Mouse (Mus musculus) T-helper 17 cell (primary cell): ENCODE results near the gene Gm6460.

Experiments
- in situ Hi-C, 2 experiments: fragments of 300-600 bp; cut with MboI, MseI; formaldehyde crosslinking; loops; 1 replicate in 1 of 2; 2 replicates in 1 of 2; pipeline ENCODE4 v1.15.1; 2025; ENCODE audit warnings: high pct_unique_total_duplicates in 2 of 2

Gm6460 gene

DNA sequence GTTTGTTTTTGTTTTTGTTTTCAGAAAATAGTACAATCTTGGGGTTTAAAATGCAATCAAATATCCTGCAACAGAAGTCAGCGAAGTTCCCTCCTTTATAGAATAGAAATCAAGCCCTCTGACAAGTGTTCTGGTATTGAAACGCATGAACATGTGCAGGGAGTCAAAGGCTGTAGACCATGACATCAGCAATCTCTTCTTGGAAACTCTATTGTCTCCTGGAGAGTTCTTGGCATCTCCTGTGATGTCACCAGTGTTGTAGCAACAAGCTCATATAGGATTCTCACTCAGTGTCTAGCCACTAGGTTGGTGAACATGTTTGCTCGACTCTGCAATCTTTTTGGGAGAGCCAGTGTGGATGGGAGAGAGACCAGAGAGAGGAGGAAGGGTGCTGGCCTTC lies at the start of gene Gm6460:
Gene Gm6460 (plus strand): TSS at position 301 of the 400 bp plus-strand sequence.
- in situ Hi-C loops, result loop anchor here in 1 of 2 experiments (10.0 to 25.0 kb wide), 2 partner anchors 407 to 1350 kb away; partner anchors contain the start of genes Gm5152 and Gm5861
